Comparison of ENCODE assay signal across 46 mouse cellular contexts in genomic region chr4:140785217-140785616, GRCm38 (mm10). TPM values are rescaled to one million over a fixed set of nuclear protein-coding genes. Genes with fewer than 3 reads are reported as not detected.
"Had no signal": no experiment of that assay in that cellular context is flagged by ENCODE, and none has a peak within 500 bp of the region (broad histone marks: within the 10 kb centered on the region; RNA-seq: fewer than 3 reads in every experiment).

No protein-coding gene starts in this region.

- H3K4me1 ChIP-seq: midbrain, embryonic 10.5 days; midbrain, embryonic 12.5 days; midbrain, embryonic 13.5 days; midbrain, embryonic 15.5 days had no signal

- H3K27me3 ChIP-seq: limb, embryonic 12.5 days; limb, embryonic 13.5 days; limb, embryonic 15.5 days; liver, embryonic 12.5 days; liver, embryonic 13.5 days; liver, embryonic 15.5 days; lung, embryonic 15.5 days; midbrain, embryonic 12.5 days; midbrain, embryonic 13.5 days; midbrain, embryonic 15.5 days had no signal

- H3K27ac ChIP-seq: left cerebral cortex, adult 2 months; limb, embryonic 10.5 days; limb, embryonic 12.5 days; limb, embryonic 13.5 days; limb, embryonic 15.5 days; liver, embryonic 12.5 days; liver, embryonic 13.5 days; liver, embryonic 14.5 days; liver, embryonic 15.5 days; lung, embryonic 15.5 days; macrophage; midbrain, embryonic 10.5 days; midbrain, embryonic 12.5 days; midbrain, embryonic 13.5 days; midbrain, embryonic 15.5 days had no signal

- ATAC-seq: liver, embryonic 12.5 days; lung, postnatal 0 days; midbrain, embryonic 13.5 days; midbrain, embryonic 15.5 days; midbrain, embryonic 16.5 days had no signal

- DNase-seq: left cerebral cortex, postnatal 4 days; liver; liver, embryonic 13.5 days; lung, adult 18-20 months; lung, adult 2 months; lung, embryonic 14.5 days; lung, postnatal 10 days; lung, postnatal 14 days; lung, postnatal 36 days; lung, postnatal 4 days; midbrain, embryonic 14.5 days had no signal

- H3K9me3 ChIP-seq: limb, embryonic 10.5 days; limb, embryonic 12.5 days; limb, embryonic 15.5 days; liver, embryonic 13.5 days; liver, embryonic 15.5 days; lung, embryonic 15.5 days; midbrain, embryonic 13.5 days; midbrain, embryonic 15.5 days had no signal

- H3K4me2 ChIP-seq: limb, embryonic 12.5 days; limb, embryonic 13.5 days; limb, embryonic 15.5 days; liver, embryonic 11.5 days; liver, embryonic 12.5 days; liver, embryonic 13.5 days; liver, embryonic 15.5 days; lung, embryonic 14.5 days; lung, embryonic 15.5 days; midbrain, embryonic 11.5 days; midbrain, embryonic 12.5 days; midbrain, embryonic 13.5 days; midbrain, embryonic 15.5 days had no signal

- H3K9ac ChIP-seq: limb, embryonic 12.5 days; limb, embryonic 13.5 days; limb, embryonic 15.5 days; liver, embryonic 12.5 days; liver, embryonic 13.5 days; liver, embryonic 14.5 days; liver, embryonic 15.5 days; lung, embryonic 14.5 days; lung, embryonic 15.5 days; midbrain, embryonic 12.5 days; midbrain, embryonic 13.5 days; midbrain, embryonic 15.5 days had no signal

- H3K4me3 ChIP-seq: left cerebral cortex, adult 2 months; limb, embryonic 10.5 days; limb, embryonic 12.5 days; limb, embryonic 13.5 days; limb, embryonic 15.5 days; liver, embryonic 12.5 days; liver, embryonic 13.5 days; liver, embryonic 15.5 days; lung, embryonic 15.5 days; megakaryocyte, embryonic 14.5 days; midbrain, embryonic 10.5 days; midbrain, embryonic 12.5 days; midbrain, embryonic 13.5 days; midbrain, embryonic 15.5 days; myocyte had no signal

- H3K36me3 ChIP-seq: limb, embryonic 10.5 days; limb, embryonic 12.5 days; limb, embryonic 13.5 days; limb, embryonic 15.5 days; liver, embryonic 12.5 days; liver, embryonic 13.5 days; liver, embryonic 15.5 days; lung, embryonic 15.5 days; midbrain, embryonic 10.5 days; midbrain, embryonic 12.5 days; midbrain, embryonic 13.5 days; midbrain, embryonic 15.5 days had no signal

RNA-seq across cellular contexts. Expression of gene Padi4, which starts 11.2 kb away (rescaled TPM):
- total RNA-seq: left cerebral cortex, postnatal 10 days; left cerebral cortex, postnatal 14 days; left cerebral cortex, postnatal 25 days; left cerebral cortex, postnatal 36 days; left cerebral cortex, postnatal 4 days; midbrain, postnatal 0 days had no signal
- polyA plus RNA-seq: limb, embryonic 12.5 days had no signal

RNA-seq across cellular contexts. Expression of gene Padi3, which starts 25.2 kb away (rescaled TPM):
- total RNA-seq: left cerebral cortex, adult 2 months; left cerebral cortex, adult 8-10 months; left cerebral cortex, postnatal 10 days; left cerebral cortex, postnatal 25 days; left cerebral cortex, postnatal 36 days; left cerebral cortex, postnatal 4 days; liver, adult 2 months; midbrain, postnatal 0 days; monocyte, adult 5-6 weeks had no signal
- polyA plus RNA-seq: liver, adult 2 months; midbrain, embryonic 11.5 days; midbrain, embryonic 14.5 days; midbrain, embryonic 15.5 days; midbrain, embryonic 16.5 days; midbrain, postnatal 0 days; neural tube, embryonic 11.5 days had no signal

RNA-seq across cellular contexts. Expression of gene Padi6, which starts 42.8 kb away (rescaled TPM):
- total RNA-seq: left cerebral cortex, adult 2 months; liver, adult 2 months; megakaryocyte progenitor cell, adult 5-6 weeks; megakaryocyte, adult 5-6 weeks; megakaryocyte-erythroid progenitor cell, adult 5-6 weeks; midbrain, postnatal 0 days; monocyte, adult 5-6 weeks had no signal
- polyA plus RNA-seq: limb, embryonic 10.5 days; limb, embryonic 12.5 days; limb, embryonic 13.5 days; limb, embryonic 14.5 days; limb, embryonic 15.5 days; liver, adult 2 months; liver, embryonic 11.5 days; liver, embryonic 12.5 days; liver, embryonic 13.5 days; liver, embryonic 14.5 days; liver, embryonic 15.5 days; liver, embryonic 16.5 days; lung, adult 2 months; lung, embryonic 14.5 days; lung, embryonic 16.5 days; lung, postnatal 0 days; macrophage; midbrain, embryonic 11.5 days; midbrain, embryonic 12.5 days; midbrain, embryonic 13.5 days; midbrain, embryonic 14.5 days; midbrain, embryonic 16.5 days; neural tube, embryonic 11.5 days had no signal
